ENCODE assay signal across 11 mouse cellular contexts in genomic region chr17:27577468-27577867, GRCm38 (mm10). TPM values are rescaled to one million over a fixed set of nuclear protein-coding genes. Genes with fewer than 3 reads are reported as not detected.
DNase-seq lines count a peak whose midpoint lies in the region; ATAC-seq lines count a peak whose summit lies in the region.
"Had no signal": no experiment of that assay in that cellular context is flagged by ENCODE, and none has a peak within 500 bp of the region (broad histone marks: within the 10 kb centered on the region; RNA-seq: fewer than 3 reads in every experiment).

No protein-coding gene starts in this region.

- DNase-seq in cerebellum, adult 11-12 months, result peak; percentile 61
- DNase-seq in cerebellum, postnatal 4 days (ENCODE audit: low spot score in 2 of 2), result no peak
- DNase-seq in hindbrain, embryonic 10.5 days (ENCODE audit: low spot score), result no peak
- DNase-seq in midbrain, embryonic 14.5 days, result no peak
- no peak for DNase-seq in adrenal gland, adult 18-20 months (ENCODE audit: low spot score in 2 of 2)

- H3K4me3 ChIP-seq in hindbrain, embryonic 15.5 days, result no peak overlapping the region
- H3K4me3 ChIP-seq in hindbrain, embryonic 10.5 days, result no peak overlapping the region
- no peak overlapping the region for H3K4me3 ChIP-seq in midbrain, embryonic 13.5 days (replicated peaks)
- H3K4me3 ChIP-seq in midbrain, embryonic 14.5 days (replicated peaks; ENCODE audit: low read depth, low read length), result no peak overlapping the region
- no peak overlapping the region for H3K4me3 ChIP-seq in hindbrain, embryonic 16.5 days (ENCODE audit: low read length)
- H3K4me3 ChIP-seq: limb, embryonic 12.5 days had no signal

- no peaks in the 10 kb centered on the region for H3K27me3 ChIP-seq in hindbrain, embryonic 15.5 days
- H3K27me3 ChIP-seq in hindbrain, embryonic 10.5 days (ENCODE audit: insufficient read depth, poor library complexity, severe bottlenecking), result no peaks in the 10 kb centered on the region
- no peaks in the 10 kb centered on the region for H3K27me3 ChIP-seq in midbrain, embryonic 13.5 days
- no peaks in the 10 kb centered on the region for H3K27me3 ChIP-seq in midbrain, embryonic 14.5 days (ENCODE audit: control insufficient read depth, insufficient read depth, low read length)
- no peaks in the 10 kb centered on the region for H3K27me3 ChIP-seq in hindbrain, embryonic 16.5 days (replicated peaks; ENCODE audit: control insufficient read depth, insufficient read depth, low read length)
- H3K27me3 ChIP-seq: limb, embryonic 12.5 days had no signal

- peaks cover 39% of the 10 kb centered on the region for H3K36me3 ChIP-seq in hindbrain, embryonic 15.5 days
- H3K36me3 ChIP-seq in hindbrain, embryonic 10.5 days, result peaks cover 93% of the 10 kb centered on the region
- H3K36me3 ChIP-seq in midbrain, embryonic 13.5 days, result peaks cover 87% of the 10 kb centered on the region
- peaks cover 66% of the 10 kb centered on the region for H3K36me3 ChIP-seq in midbrain, embryonic 14.5 days (ENCODE audit: control insufficient read depth, insufficient read depth, low read length)
- H3K36me3 ChIP-seq in hindbrain, embryonic 16.5 days (ENCODE audit: control insufficient read depth, insufficient read depth, low read length), result peaks cover 33% of the 10 kb centered on the region

- peaks cover 11% of the 10 kb centered on the region; the same call in 1 of the 2 replicates for H3K4me1 ChIP-seq in hindbrain, embryonic 15.5 days (replicated peaks)
- H3K4me1 ChIP-seq in hindbrain, embryonic 10.5 days (replicated peaks), result 0 out of 2 replicates have a peak, but pooled peaks cover 4% of the 10 kb centered on the region
- H3K4me1 ChIP-seq in midbrain, embryonic 13.5 days (replicated peaks), result no peaks in the 10 kb centered on the region
- no peaks in the 10 kb centered on the region for H3K4me1 ChIP-seq in midbrain, embryonic 14.5 days (ENCODE audit: control insufficient read depth, insufficient read depth, low read length)
- peaks cover 2% of the 10 kb centered on the region; the same call in 1 of the 2 replicates for H3K4me1 ChIP-seq in hindbrain, embryonic 16.5 days (ENCODE audit: control insufficient read depth, insufficient read depth, low read depth, low read length)

- 0 out of 2 replicates have a peak, but pooled peaks have one; percentile 7 for ATAC-seq in hindbrain, embryonic 15.5 days (ENCODE audit: low FRiP score, low read depth)
- ATAC-seq in midbrain, embryonic 13.5 days, result 0 out of 2 replicates have a peak, but pooled peaks have one; percentile 9
- no peak for ATAC-seq in midbrain, embryonic 14.5 days (ENCODE audit: low FRiP score, low TSS enrichment)
- ATAC-seq in hindbrain, embryonic 16.5 days, result peak; percentile 50; the same call in 1 of the 2 replicates
- ATAC-seq: activated CD4-positive, CD25-positive, alpha-beta regulatory T cell, adult 4 months had no signal

- H3K9me3 ChIP-seq in hindbrain, embryonic 15.5 days, result no peaks in the 10 kb centered on the region
- no peaks in the 10 kb centered on the region for H3K9me3 ChIP-seq in hindbrain, embryonic 10.5 days
- H3K9me3 ChIP-seq in midbrain, embryonic 13.5 days, result no peaks in the 10 kb centered on the region
- no peaks in the 10 kb centered on the region for H3K9me3 ChIP-seq in midbrain, embryonic 14.5 days (ENCODE audit: control insufficient read depth, low read length)
- no peaks in the 10 kb centered on the region for H3K9me3 ChIP-seq in hindbrain, embryonic 16.5 days (ENCODE audit: control insufficient read depth, low read length)
- H3K9me3 ChIP-seq: limb, embryonic 12.5 days had no signal

- H3K4me2 ChIP-seq in hindbrain, embryonic 15.5 days, result no peak overlapping the region
- H3K4me2 ChIP-seq in midbrain, embryonic 13.5 days (replicated peaks), result no peak overlapping the region
- no peak overlapping the region for H3K4me2 ChIP-seq in midbrain, embryonic 14.5 days (ENCODE audit: low read length)
- H3K4me2 ChIP-seq in hindbrain, embryonic 16.5 days (ENCODE audit: low read length), result no peak overlapping the region
- H3K4me2 ChIP-seq: limb, embryonic 12.5 days had no signal

- no peak overlapping the region for H3K9ac ChIP-seq in hindbrain, embryonic 15.5 days
- H3K9ac ChIP-seq in midbrain, embryonic 13.5 days (replicated peaks), result no peak overlapping the region
- H3K9ac ChIP-seq in midbrain, embryonic 14.5 days (replicated peaks; ENCODE audit: low read length), result no peak overlapping the region
- no peak overlapping the region for H3K9ac ChIP-seq in hindbrain, embryonic 16.5 days (ENCODE audit: low read depth, low read length)
- H3K9ac ChIP-seq: limb, embryonic 12.5 days had no signal

- peak overlapping the region; percentile 65 for H3K27ac ChIP-seq in hindbrain, embryonic 15.5 days (replicated peaks)
- H3K27ac ChIP-seq in hindbrain, embryonic 10.5 days, result no peak overlapping the region
- no peak overlapping the region for H3K27ac ChIP-seq in midbrain, embryonic 13.5 days
- no peak overlapping the region for H3K27ac ChIP-seq in midbrain, embryonic 14.5 days (replicated peaks; ENCODE audit: low read depth, low read length)
- H3K27ac ChIP-seq in hindbrain, embryonic 16.5 days (ENCODE audit: low read depth, low read length), result no peak overlapping the region
- H3K27ac ChIP-seq: limb, embryonic 12.5 days had no signal

- WGBS in hindbrain, embryonic 15.5 days, result 58% methylated on average over 6 of the region's 6 CpGs
- 80% methylated on average over 6 of the region's 6 CpGs for WGBS in hindbrain, embryonic 10.5 days
- 77% methylated on average over 6 of the region's 6 CpGs for WGBS in midbrain, embryonic 13.5 days
- WGBS in midbrain, embryonic 14.5 days, result 77% methylated on average over 6 of the region's 6 CpGs
- 60% methylated on average over 6 of the region's 6 CpGs for WGBS in hindbrain, embryonic 16.5 days

RNA-seq across cellular contexts. Expression of gene AI413582, which starts 11.9 kb away (rescaled TPM):
- 67.4 and 71.9 TPM in 2 replicates for polyA plus RNA-seq in hindbrain, embryonic 15.5 days (2015; fragmentation: Nextera tagmentation; extraction: Ambion mirVana)
- 19.1 and 23.9 TPM in 2 replicates for polyA plus RNA-seq in hindbrain, embryonic 10.5 days (2016; fragmentation: Nextera tagmentation; extraction: Ambion mirVana)
- polyA plus RNA-seq in midbrain, embryonic 13.5 days (2015; fragmentation: Nextera tagmentation; extraction: Ambion mirVana), result 33.4 and 36.8 TPM in 2 replicates
- polyA plus RNA-seq in midbrain, embryonic 14.5 days (2014; fragmentation: Nextera tagmentation; extraction: Ambion mirVana), result 51.9 and 74.5 TPM in 2 replicates
- polyA plus RNA-seq in hindbrain, embryonic 16.5 days (2015; fragmentation: Nextera tagmentation; extraction: Ambion mirVana), result 77.2 and 83.3 TPM in 2 replicates
- total RNA-seq in adrenal gland, adult 18-20 months (2021), result 10 to 100 TPM; 20.1 to 21.7 TPM

RNA-seq across cellular contexts. Expression of gene Hmga1, which starts 21.2 kb away (rescaled TPM):
- polyA plus RNA-seq in hindbrain, embryonic 15.5 days (2015; fragmentation: Nextera tagmentation; extraction: Ambion mirVana), result 134 and 149 TPM in 2 replicates
- polyA plus RNA-seq in hindbrain, embryonic 10.5 days (2016; fragmentation: Nextera tagmentation; extraction: Ambion mirVana), result 541 and 748 TPM in 2 replicates
- 120 and 124 TPM in 2 replicates for polyA plus RNA-seq in midbrain, embryonic 13.5 days (2015; fragmentation: Nextera tagmentation; extraction: Ambion mirVana)
- polyA plus RNA-seq in midbrain, embryonic 14.5 days (2014; fragmentation: Nextera tagmentation; extraction: Ambion mirVana), result 134 and 143 TPM in 2 replicates
- polyA plus RNA-seq in hindbrain, embryonic 16.5 days (2015; fragmentation: Nextera tagmentation; extraction: Ambion mirVana), result 144 and 155 TPM in 2 replicates
- total RNA-seq in adrenal gland, adult 18-20 months (2021), result 10 to 100 TPM; 16.8 to 29.5 TPM

RNA-seq across cellular contexts. Expression of gene Nudt3, which starts 45.8 kb away (rescaled TPM):
- polyA plus RNA-seq in hindbrain, embryonic 15.5 days (2015; fragmentation: Nextera tagmentation; extraction: Ambion mirVana), result 247 and 265 TPM in 2 replicates
- 90.6 and 145 TPM in 2 replicates for polyA plus RNA-seq in hindbrain, embryonic 10.5 days (2016; fragmentation: Nextera tagmentation; extraction: Ambion mirVana)
- 223 and 227 TPM in 2 replicates for polyA plus RNA-seq in midbrain, embryonic 13.5 days (2015; fragmentation: Nextera tagmentation; extraction: Ambion mirVana)
- polyA plus RNA-seq in midbrain, embryonic 14.5 days (2014; fragmentation: Nextera tagmentation; extraction: Ambion mirVana), result 117 and 224 TPM in 2 replicates
- polyA plus RNA-seq in hindbrain, embryonic 16.5 days (2015; fragmentation: Nextera tagmentation; extraction: Ambion mirVana), result 253 and 269 TPM in 2 replicates
- total RNA-seq in adrenal gland, adult 18-20 months (2021), result 100 to 1,000 TPM; 201 to 202 TPM

RNA-seq across cellular contexts. Expression of gene Grm4, which starts 56.3 kb away (rescaled TPM):
- 8.7 TPM in 2 replicates for polyA plus RNA-seq in hindbrain, embryonic 15.5 days (2015; fragmentation: Nextera tagmentation; extraction: Ambion mirVana)
- 2.2 and 4.2 TPM in 2 replicates for polyA plus RNA-seq in hindbrain, embryonic 10.5 days (2016; fragmentation: Nextera tagmentation; extraction: Ambion mirVana)
- polyA plus RNA-seq in midbrain, embryonic 13.5 days (2015; fragmentation: Nextera tagmentation; extraction: Ambion mirVana), result 5.8 and 6.1 TPM in 2 replicates
- 9.8 and 10.1 TPM in 2 replicates for polyA plus RNA-seq in midbrain, embryonic 14.5 days (2014; fragmentation: Nextera tagmentation; extraction: Ambion mirVana)
- polyA plus RNA-seq in hindbrain, embryonic 16.5 days (2015; fragmentation: Nextera tagmentation; extraction: Ambion mirVana), result 9.3 and 10.0 TPM in 2 replicates
- total RNA-seq in adrenal gland, adult 18-20 months (2021), result 1 to 10 TPM in 1 of 2 experiments, under 1 TPM in 1; 0.80 to 1.4 TPM
- total RNA-seq: hematopoietic stem cell, adult 5-6 weeks had no signal

RNA-seq across cellular contexts. Expression of gene RPS10-NUDT3, which starts 57.6 kb away (rescaled TPM):
- polyA plus RNA-seq in hindbrain, embryonic 15.5 days (2015; fragmentation: Nextera tagmentation; extraction: Ambion mirVana), result not detected in 2 replicates
- 0.86 TPM in 1 of 2 replicates, not detected in the other for polyA plus RNA-seq in hindbrain, embryonic 10.5 days (2016; fragmentation: Nextera tagmentation; extraction: Ambion mirVana)
- polyA plus RNA-seq in midbrain, embryonic 13.5 days (2015; fragmentation: Nextera tagmentation; extraction: Ambion mirVana), result not detected in 2 replicates
- polyA plus RNA-seq in midbrain, embryonic 14.5 days (2014; fragmentation: Nextera tagmentation; extraction: Ambion mirVana), result not detected in 2 replicates
- polyA plus RNA-seq in hindbrain, embryonic 16.5 days (2015; fragmentation: Nextera tagmentation; extraction: Ambion mirVana), result not detected in 2 replicates
- total RNA-seq in adrenal gland, adult 18-20 months (2021), result not detected
- total RNA-seq: hematopoietic stem cell, adult 5-6 weeks had no signal
- polyA plus RNA-seq: activated CD4-positive, CD25-positive, alpha-beta regulatory T cell, adult 4 months; limb, embryonic 12.5 days had no signal
